Mouse (Mus musculus) limb, embryonic 11.5 days (tissue): Measurements from ENCODE around the gene Coro2b. TPM values are rescaled to one million over a fixed set of nuclear protein-coding genes. Genes with fewer than 3 reads are reported as not detected.

Source experiments
- ATAC-seq: fragments of 200-750 bp; cut with Nextera tagmentation; 2 replicates; pipeline ENCODE4 v1.8.0; 2017; ENCODE audit warnings: low read depth; ENCODE audit not compliant: insufficient number of reproducible peaks, low FRiP score, low TSS enrichment
- DNase-seq: peaks from one replicate; pipeline ENCODE4 v3.0.0-alpha.2; 2015; ENCODE audit warnings: low spot score
- H3K27ac ChIP-seq: fragments of 300-500 bp; sonication (generic); replicated peaks from 2 replicates; pipeline ENCODE4 v1.5.1; 2014; ENCODE audit warnings: low read depth, mild to moderate bottlenecking, low read length
- H3K27me3 ChIP-seq: fragments of 300-500 bp; sonication (generic); 2 replicates; pipeline ENCODE4 v1.6.1; 2014; ENCODE audit warnings: mild to moderate bottlenecking, low read length, mixed read lengths; ENCODE audit not compliant: control insufficient read depth, insufficient read depth
- H3K36me3 ChIP-seq: fragments of 300-500 bp; sonication (generic); 2 replicates; pipeline ENCODE4 v1.6.1; 2014; ENCODE audit warnings: mild to moderate bottlenecking, low read length, moderate library complexity, mixed read lengths; ENCODE audit not compliant: control insufficient read depth, insufficient read depth
- H3K4me1 ChIP-seq: fragments of 300-500 bp; sonication (generic); 2 replicates; pipeline ENCODE4 v1.6.1; 2014; ENCODE audit warnings: low read length, mixed read lengths; ENCODE audit not compliant: control insufficient read depth, insufficient read depth
- H3K4me2 ChIP-seq: fragments of 300-500 bp; sonication (generic); 2 replicates; pipeline ENCODE4 v1.6.1; 2014; ENCODE audit warnings: low read depth, mild to moderate bottlenecking, moderate library complexity; ENCODE audit not compliant: severe bottlenecking
- H3K4me3 ChIP-seq: fragments of 300-500 bp; sonication (generic); 2 replicates; pipeline ENCODE4 v1.5.1; 2014; ENCODE audit warnings: low read depth, low read length
- H3K9ac ChIP-seq: fragments of 300-500 bp; sonication (generic); 2 replicates; pipeline ENCODE4 v1.6.1; 2014; ENCODE audit warnings: mild to moderate bottlenecking, low read length
- H3K9me3 ChIP-seq: fragments of 300-500 bp; sonication (generic); 2 replicates; pipeline ENCODE4 v1.6.1; 2016; ENCODE audit warnings: low read length; ENCODE audit not compliant: control insufficient read depth
- WGBS: fragments of 180-500 bp; shearing (Covaris S2); extraction: QIAGEN DNeasy Blood & Tissue Kit; methylation state at CpG from one replicate; pipeline ENCODE4 v1.1.7; 2014; 5-methylcytosine and 5-hydroxymethylcytosine counted together
- polyA plus RNA-seq: library from polyadenylated mRNA; unstranded; fragments of >200 nt; fragmentation: Nextera tagmentation; extraction: Ambion mirVana; gene quantifications from 2 replicates; pipeline ENCODE4 v1.2.1, GENCODE M21; 2014

Coro2b gene
- polyA plus RNA-seq, 1 experiment from 2014 or later = 5.6 TPM

DNA sequence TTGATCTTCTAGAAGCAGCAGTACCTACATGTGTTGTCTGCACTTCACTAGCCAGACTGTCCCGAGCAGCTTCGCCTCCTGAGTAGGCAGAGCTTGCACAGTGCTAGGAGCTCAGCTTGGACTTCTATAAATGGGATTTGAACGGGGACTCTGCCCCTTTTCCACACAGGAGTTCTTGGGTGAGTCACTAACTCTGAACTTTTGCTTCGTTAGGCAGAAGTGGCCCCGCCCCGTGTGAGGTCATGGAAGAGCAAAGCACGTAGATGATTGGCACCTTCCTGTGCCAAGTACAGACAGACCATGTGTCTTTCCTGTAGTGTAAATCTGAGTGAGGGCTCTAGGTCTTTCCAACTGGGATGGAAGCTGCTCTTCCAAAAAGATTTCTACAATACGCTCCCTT is 109.8 kb downstream of the Coro2b start:
- Histone ChIP-seq H3K4me2 (no peak overlapping the region), H3K9me3 (no peaks in the 10 kb centered on the region), H3K4me1 (no peaks in the 10 kb centered on the region), H3K36me3 (no peaks in the 10 kb centered on the region), H3K27ac (no peak overlapping the region), H3K4me3 (no peak overlapping the region), H3K27me3 (no peaks in the 10 kb centered on the region), H3K9ac (no peak overlapping the region)
- DNase-seq (no peak), ATAC-seq (no peak)
- 88% methylated on average over 8 of the region's 8 CpGs for WGBS

DNA sequence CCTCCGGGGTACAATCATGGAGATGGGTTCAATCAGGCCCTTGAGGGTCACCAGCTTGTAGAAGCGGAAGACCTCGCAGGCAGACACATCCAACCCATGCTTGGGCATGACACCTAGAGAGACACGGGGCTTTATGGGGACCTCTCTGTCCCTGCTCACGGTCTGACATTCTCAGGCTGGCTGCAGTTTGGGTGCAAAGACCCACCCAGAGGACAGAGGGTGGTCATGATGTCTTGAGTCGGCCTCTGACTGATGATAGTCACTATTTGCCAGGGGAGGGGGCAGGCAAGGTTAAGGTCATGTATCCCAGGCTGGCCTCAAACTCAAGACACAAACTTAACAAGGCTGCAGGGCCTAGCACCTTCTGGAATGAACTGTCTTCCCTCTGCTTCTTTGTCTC is 110.3 kb downstream of the Coro2b start:
- H3K9me3 ChIP-seq = no peaks in the 10 kb centered on the region
- ATAC-seq (no peak), DNase-seq (no peak)
- H3K4me1 ChIP-seq = no peaks in the 10 kb centered on the region; the same call in 1 of the 2 replicates
- H3K9ac ChIP-seq = no peak overlapping the region
- H3K27me3 ChIP-seq = no peaks in the 10 kb centered on the region
- WGBS = 88% methylated on average over 6 of the region's 6 CpGs
- no peaks in the 10 kb centered on the region for H3K36me3 ChIP-seq
- H3K4me3 ChIP-seq = no peak overlapping the region
- no peak overlapping the region for H3K27ac ChIP-seq
- no peak overlapping the region for H3K4me2 ChIP-seq

DNA sequence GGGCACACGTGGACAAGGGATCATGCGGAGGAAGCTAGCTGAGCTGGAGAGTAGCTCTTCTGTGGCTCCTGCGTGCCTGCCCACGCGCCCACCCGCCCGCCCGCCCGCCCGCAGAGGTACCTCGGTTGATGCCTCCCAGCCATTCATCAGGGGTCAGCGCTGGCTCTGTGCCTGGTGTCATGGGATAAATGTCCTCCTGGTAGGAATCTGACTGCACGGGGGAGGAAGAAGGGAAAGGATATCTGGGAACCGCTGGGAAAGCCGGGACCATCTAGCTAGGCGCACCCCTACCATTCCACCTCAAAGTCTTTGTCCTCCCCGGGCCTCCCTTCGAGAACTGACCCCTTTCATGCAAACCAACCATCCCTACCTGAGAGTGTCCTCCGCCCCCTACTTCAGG is 110.8 kb downstream of the Coro2b start:
- H3K4me1 ChIP-seq = peaks cover 3% of the 10 kb centered on the region
- H3K27me3 ChIP-seq = no peaks in the 10 kb centered on the region
- no peak for ATAC-seq
- H3K9me3 ChIP-seq = no peaks in the 10 kb centered on the region
- WGBS = 93% methylated on average over 19 of the region's 19 CpGs
- DNase-seq = no peak
- H3K4me2 ChIP-seq = no peak overlapping the region
- H3K27ac ChIP-seq = no peak overlapping the region
- H3K36me3 ChIP-seq = no peaks in the 10 kb centered on the region
- no peak overlapping the region for H3K4me3 ChIP-seq
- H3K9ac ChIP-seq = no peak overlapping the region

DNA sequence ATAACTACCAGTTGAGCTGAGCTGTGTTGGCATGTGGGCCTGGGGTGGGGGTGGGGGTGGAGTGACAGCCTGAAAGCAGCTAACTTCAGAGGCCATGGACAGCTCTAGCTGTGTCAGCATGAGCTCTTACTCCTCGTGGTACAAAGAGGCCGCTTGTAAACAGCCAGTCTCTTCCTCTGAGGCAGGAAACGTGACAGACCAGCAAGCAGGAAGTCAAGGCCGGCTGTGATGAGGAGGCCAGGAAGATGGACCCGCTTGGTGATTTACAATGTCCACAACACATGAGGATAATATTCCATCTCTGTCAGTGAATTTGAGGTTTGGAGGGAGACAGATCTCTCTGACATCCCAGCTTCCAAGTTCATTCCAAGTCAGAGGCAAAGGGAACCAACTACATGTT is 111.6 kb downstream of the Coro2b start:
- Histone ChIP-seq H3K4me3 (no peak overlapping the region), H3K4me2 (no peak overlapping the region), H3K9me3 (no peaks in the 10 kb centered on the region), H3K27me3 (no peaks in the 10 kb centered on the region), H3K27ac (no peak overlapping the region), H3K36me3 (no peaks in the 10 kb centered on the region), H3K4me1 (peaks cover 7% of the 10 kb centered on the region), H3K9ac (no peak overlapping the region)
- no peak for ATAC-seq
- no peak for DNase-seq
- WGBS = 53% methylated on average over 5 of the region's 5 CpGs

DNA sequence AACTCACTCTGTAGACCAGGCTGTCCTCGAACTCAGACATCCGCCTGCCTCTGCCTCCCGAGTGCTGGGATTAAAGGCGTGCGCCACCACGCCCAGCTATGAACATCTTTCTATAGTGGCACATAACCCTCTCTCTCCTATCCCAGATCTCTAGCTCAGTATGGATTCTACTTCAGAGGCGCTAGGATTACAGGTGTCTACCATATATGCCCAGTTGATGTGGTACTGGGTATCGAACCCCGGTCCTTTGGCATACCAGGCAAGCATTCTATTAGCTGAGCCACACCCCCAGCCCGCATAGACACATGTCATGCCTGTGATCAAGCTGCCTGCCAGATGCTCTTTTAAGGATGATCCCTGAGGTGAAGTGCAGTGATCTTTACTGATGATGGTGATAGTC is 113.0 kb downstream of the Coro2b start:
- DNase-seq = no peak
- Histone ChIP-seq H3K27me3 (no peaks in the 10 kb centered on the region), H3K9me3 (no peaks in the 10 kb centered on the region), H3K4me3 (no peak overlapping the region), H3K9ac (no peak overlapping the region), H3K36me3 (no peaks in the 10 kb centered on the region), H3K4me2 (no peak overlapping the region), H3K27ac (no peak overlapping the region), H3K4me1 (peaks cover 7% of the 10 kb centered on the region)
- 95% methylated on average over 10 of the region's 10 CpGs for WGBS
- ATAC-seq = no peak

DNA sequence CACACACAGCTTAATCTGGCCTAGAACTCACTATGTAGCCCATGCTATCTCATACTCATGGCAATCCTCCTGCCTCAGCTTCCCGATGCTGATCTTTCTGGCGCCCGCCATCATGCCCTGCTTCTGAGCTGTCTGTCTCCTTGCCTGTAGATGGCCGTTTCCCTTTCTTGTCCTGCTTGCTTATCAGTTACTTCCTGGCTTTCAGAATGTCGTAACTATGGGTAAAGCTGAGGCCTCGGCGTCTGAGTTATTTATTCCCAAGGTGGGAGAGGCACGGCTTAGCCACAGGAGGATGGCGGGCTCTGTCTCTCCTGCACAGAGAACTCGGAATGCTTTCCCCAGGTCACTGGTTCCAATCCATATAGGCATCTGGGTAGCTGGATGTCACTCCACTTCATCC is 113.9 kb downstream of the Coro2b start:
- WGBS = 86% methylated on average over 10 of the region's 10 CpGs
- Histone ChIP-seq H3K9ac (no peak overlapping the region), H3K27ac (no peak overlapping the region), H3K27me3 (no peaks in the 10 kb centered on the region), H3K36me3 (no peaks in the 10 kb centered on the region), H3K9me3 (no peaks in the 10 kb centered on the region), H3K4me2 (no peak overlapping the region), H3K4me1 (peaks cover 7% of the 10 kb centered on the region), H3K4me3 (no peak overlapping the region)
- DNase-seq (no peak), ATAC-seq (no peak)

DNA sequence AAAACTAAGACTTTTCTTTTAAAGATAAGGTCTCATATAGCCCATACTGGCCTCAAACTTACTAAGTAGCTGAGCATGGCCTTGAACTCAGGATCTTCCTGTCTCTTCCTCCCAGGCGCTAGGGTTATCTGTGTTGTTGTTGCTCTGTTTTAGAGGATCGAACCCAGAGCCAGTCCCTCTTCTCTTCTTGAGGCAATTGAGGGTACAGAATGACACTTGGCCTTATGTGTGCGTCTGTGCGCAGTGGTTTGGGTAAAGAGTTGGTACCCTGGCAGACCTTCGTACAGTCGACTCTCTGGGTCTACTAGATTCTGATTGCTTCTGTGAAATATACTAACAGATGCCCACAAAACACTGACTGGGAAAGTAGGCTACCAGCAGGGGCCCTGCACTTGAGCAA is 114.9 kb downstream of the Coro2b start:
- DNase-seq (no peak), ATAC-seq (no peak)
- Histone ChIP-seq H3K9ac (no peak overlapping the region), H3K4me2 (no peak overlapping the region), H3K36me3 (no peaks in the 10 kb centered on the region), H3K27ac (no peak overlapping the region), H3K4me1 (peaks cover 7% of the 10 kb centered on the region), H3K4me3 (no peak overlapping the region), H3K9me3 (no peaks in the 10 kb centered on the region), H3K27me3 (no peaks in the 10 kb centered on the region)
- 96% methylated on average over 6 of the region's 6 CpGs for WGBS

DNA sequence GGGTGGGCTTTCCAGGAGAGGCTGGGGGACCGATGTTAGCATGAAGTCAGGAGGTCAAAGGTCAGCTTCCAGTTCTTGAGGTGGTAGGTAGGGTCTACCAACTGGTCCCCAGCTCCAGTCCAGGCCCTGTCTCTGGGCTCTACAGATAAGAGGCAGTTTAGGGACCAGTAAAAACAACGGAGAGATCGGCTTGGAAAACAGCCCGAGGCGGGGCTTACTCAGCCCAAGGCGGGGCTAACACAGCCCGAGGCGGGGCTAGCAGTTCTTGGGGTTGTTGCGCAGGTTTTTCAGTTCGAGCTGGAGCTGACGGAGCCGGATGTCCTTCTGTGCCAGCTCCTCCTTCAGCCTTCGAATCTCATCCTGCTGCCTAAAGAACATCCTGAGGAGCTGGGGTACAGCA is 115.8 kb downstream of the Coro2b start:
- Histone ChIP-seq H3K9me3 (no peaks in the 10 kb centered on the region), H3K9ac (peak overlapping the region; percentile 43; the same call in 1 of the 2 replicates), H3K4me3 (peak overlapping the region; percentile 16; the same call in 1 of the 2 replicates), H3K4me1 (peaks cover 7% of the 10 kb centered on the region), H3K27ac (no peak overlapping the region), H3K4me2 (peak overlapping the region; percentile 45), H3K36me3 (no peaks in the 10 kb centered on the region), H3K27me3 (no peaks in the 10 kb centered on the region)
- DNase-seq (peak; percentile 75), ATAC-seq (peak; percentile 71)
- WGBS = 2% methylated on average over 13 of the region's 13 CpGs

DNA sequence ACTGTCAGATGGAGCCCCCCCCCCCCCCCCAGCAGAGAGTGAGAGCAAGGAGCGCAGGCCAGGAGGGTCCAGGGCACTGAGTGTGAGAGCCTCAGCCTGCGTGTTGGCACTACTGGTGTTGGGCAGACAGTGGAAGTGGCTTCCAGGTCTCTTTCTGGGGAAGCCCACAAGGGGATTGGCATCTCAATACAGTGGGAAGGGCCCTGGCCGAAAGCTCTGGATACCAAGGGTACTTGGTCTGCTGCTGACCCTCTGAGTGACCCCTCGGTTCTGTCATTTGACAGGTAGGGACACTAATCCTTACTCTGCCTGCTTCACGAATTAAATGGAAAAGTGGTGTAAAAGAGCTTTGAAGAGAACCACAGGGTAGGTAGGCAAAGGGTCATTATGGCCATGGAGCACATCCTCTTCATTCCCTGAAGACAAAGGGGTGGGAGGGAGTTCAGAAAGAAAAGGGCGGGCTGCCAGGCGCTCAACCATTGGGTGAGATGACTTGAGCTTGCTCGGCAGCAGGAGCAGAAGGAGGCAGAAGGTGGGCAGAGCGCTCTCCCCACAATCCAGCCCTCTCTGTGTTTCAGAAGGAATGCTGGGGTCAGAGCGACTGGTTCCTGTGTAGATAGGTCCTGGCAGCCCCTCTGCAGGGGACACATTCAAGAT is 116.5 kb downstream of the Coro2b start:
- Histone ChIP-seq H3K27ac (no peak overlapping the region), H3K4me1 (peaks cover 7% of the 10 kb centered on the region), H3K27me3 (no peaks in the 10 kb centered on the region), H3K36me3 (no peaks in the 10 kb centered on the region), H3K9me3 (no peaks in the 10 kb centered on the region), H3K9ac (peak overlapping the region; percentile 12; the same call in 1 of the 2 replicates), H3K4me2 (peak overlapping the region; percentile 45), H3K4me3 (no peak overlapping the region)
- WGBS = 55% methylated on average over 10 of the region's 10 CpGs
- DNase-seq (no peak), ATAC-seq (no peak)
